Comparison of ENCODE assay signal across 9 mouse cellular contexts in genomic region chr10:70169044-70169443, GRCm38 (mm10). TPM values are rescaled to one million over a fixed set of nuclear protein-coding genes. Genes with fewer than 3 reads are reported as not detected.
DNase-seq lines count a peak whose midpoint lies in the region; ATAC-seq lines count a peak whose summit lies in the region.
"Had no signal": no experiment of that assay in that cellular context is flagged by ENCODE, and none has a peak within 500 bp of the region (broad histone marks: within the 10 kb centered on the region; RNA-seq: fewer than 3 reads in every experiment).

No protein-coding gene starts in this region.

- H3K4me2 ChIP-seq in embryonic facial prominence, embryonic 12.5 days (replicated peaks): 0 out of 2 replicates have a peak overlapping the region, but pooled peaks have one; percentile 7
- H3K4me2 ChIP-seq: limb, embryonic 15.5 days had no signal

- DNase-seq in embryonic facial prominence, embryonic 10.5 days (ENCODE audit: low spot score): no peak
- DNase-seq in left cerebral cortex, postnatal 10 days (ENCODE audit: extremely low spot score in 1 of 2, low spot score in 2 of 2): peak; percentile 58 to 62
- DNase-seq in left cerebral cortex, adult 8-10 months (ENCODE audit: low spot score in 2 of 2): no peak
- peak; percentile 52 to 83 for DNase-seq in left cerebral cortex, postnatal 25 days (ENCODE audit: low spot score in 2 of 2)
- peak; percentile 47 for DNase-seq in right cerebral cortex, postnatal 4 days
- DNase-seq in thymus, postnatal 4 days: no peak

- no peak overlapping the region for H3K4me3 ChIP-seq in embryonic facial prominence, embryonic 12.5 days
- H3K4me3 ChIP-seq in embryonic facial prominence, embryonic 10.5 days: no peak overlapping the region
- H3K4me3 ChIP-seq: limb, embryonic 15.5 days had no signal

- 0 out of 2 replicates have a peak overlapping the region, but pooled peaks have one; percentile 17 for H3K27ac ChIP-seq in embryonic facial prominence, embryonic 12.5 days
- no peak overlapping the region for H3K27ac ChIP-seq in embryonic facial prominence, embryonic 10.5 days (replicated peaks)
- H3K27ac ChIP-seq: limb, embryonic 15.5 days had no signal

- intact Hi-C loops in left cerebral cortex, postnatal 10 days (cut with DNase I): loop anchor here (5.0 kb wide), 1 partner anchor 72 kb away; the partner anchor contains the start of gene Ccdc6
- intact Hi-C loops in left cerebral cortex, postnatal 25 days (cut with DNase I): loop anchor here (2.0 kb wide), 1 partner anchor 70 kb away; no protein-coding TSS in a partner anchor

- no peaks in the 10 kb centered on the region for H3K9me3 ChIP-seq in embryonic facial prominence, embryonic 12.5 days
- no peaks in the 10 kb centered on the region for H3K9me3 ChIP-seq in embryonic facial prominence, embryonic 10.5 days
- H3K9me3 ChIP-seq: limb, embryonic 15.5 days had no signal

- WGBS in embryonic facial prominence, embryonic 12.5 days: 61% methylated on average over 18 of the region's 18 CpGs
- WGBS in embryonic facial prominence, embryonic 10.5 days: 83% methylated on average over 18 of the region's 18 CpGs

- H3K36me3 ChIP-seq in embryonic facial prominence, embryonic 12.5 days: peaks cover 33% of the 10 kb centered on the region
- H3K36me3 ChIP-seq in embryonic facial prominence, embryonic 10.5 days (replicated peaks): peaks cover 64% of the 10 kb centered on the region

- peaks cover 20% of the 10 kb centered on the region for H3K4me1 ChIP-seq in embryonic facial prominence, embryonic 12.5 days
- H3K4me1 ChIP-seq in embryonic facial prominence, embryonic 10.5 days: peaks cover 20% of the 10 kb centered on the region

- no peaks in the 10 kb centered on the region for H3K27me3 ChIP-seq in embryonic facial prominence, embryonic 12.5 days
- no peaks in the 10 kb centered on the region for H3K27me3 ChIP-seq in embryonic facial prominence, embryonic 10.5 days (replicated peaks; ENCODE audit: low read depth, poor library complexity, severe bottlenecking)
- H3K27me3 ChIP-seq: limb, embryonic 15.5 days had no signal

- H3K9ac ChIP-seq in embryonic facial prominence, embryonic 12.5 days: no peak overlapping the region
- H3K9ac ChIP-seq: limb, embryonic 15.5 days had no signal

- ATAC-seq in embryonic facial prominence, embryonic 12.5 days (ENCODE audit: insufficient number of reproducible peaks, insufficient read depth, low FRiP score, low TSS enrichment): no peak
- no peak for ATAC-seq in cerebellum, adult (ENCODE audit: insufficient number of reproducible peaks, low FRiP score, low TSS enrichment)

RNA-seq across cellular contexts. Expression of gene Mrln, which starts 35.4 kb away (rescaled TPM):
- polyA plus RNA-seq in embryonic facial prominence, embryonic 12.5 days (2016; fragmentation: Nextera tagmentation; extraction: Ambion mirVana): 6.2 and 12.7 TPM in 2 replicates
- polyA plus RNA-seq in embryonic facial prominence, embryonic 10.5 days (2016; fragmentation: Nextera tagmentation; extraction: Ambion mirVana): 2.1 and 2.6 TPM in 2 replicates
- not detected for total RNA-seq in left cerebral cortex, postnatal 10 days (2021)
- total RNA-seq in left cerebral cortex, adult 8-10 months (2022): not detected
- not detected for total RNA-seq in left cerebral cortex, postnatal 25 days (2021)

Comparison
In these comparisons a context has a peak if more than half of its experiments do, and no peak if none do; other contexts are left out.
1. DNase-seq: peak in left cerebral cortex, postnatal 10 days (2 of 2), left cerebral cortex, postnatal 25 days (2 of 2) and right cerebral cortex, postnatal 4 days (single experiment); none in embryonic facial prominence, embryonic 10.5 days (single experiment), left cerebral cortex, adult 8-10 months (0 of 2) and thymus, postnatal 4 days (single experiment).